Mouse (Mus musculus) kidney, embryonic 16.5 days (tissue): Measurements from ENCODE around the gene Rbfox2. TPM values are rescaled to one million over a fixed set of nuclear protein-coding genes. Genes with fewer than 3 reads are reported as not detected.

Experiments
- ATAC-seq: fragments of 200-750 bp; cut with Nextera tagmentation; 2 replicates; pipeline ENCODE4 v1.8.0; 2017; ENCODE audit warnings: moderate TSS enrichment; ENCODE audit not compliant: low FRiP score, low TSS enrichment
- H3K27ac ChIP-seq: fragments of 300-500 bp; sonication (generic); 2 replicates; pipeline ENCODE4 v1.5.1; 2014; ENCODE audit warnings: low read length
- H3K27me3 ChIP-seq: fragments of 300-500 bp; sonication (generic); 2 replicates; pipeline ENCODE4 v1.6.1; 2014; ENCODE audit warnings: low read length, control low read depth, mixed read lengths; ENCODE audit not compliant: insufficient read depth
- H3K36me3 ChIP-seq: fragments of 300-500 bp; sonication (generic); 2 replicates; pipeline ENCODE4 v1.6.1; 2014; ENCODE audit warnings: low read length, control low read depth, mixed read lengths; ENCODE audit not compliant: insufficient read depth
- H3K4me1 ChIP-seq: fragments of 300-500 bp; sonication (generic); 2 replicates; pipeline ENCODE4 v1.6.1; 2014; ENCODE audit warnings: low read length, control low read depth, mixed read lengths; ENCODE audit not compliant: insufficient read depth
- H3K4me2 ChIP-seq: fragments of 300-500 bp; sonication (generic); replicated peaks from 2 replicates; pipeline ENCODE4 v1.6.1; 2014; ENCODE audit warnings: low read depth, low read length
- H3K4me3 ChIP-seq: fragments of 300-500 bp; sonication (generic); 2 replicates; pipeline ENCODE4 v1.5.1; 2014; ENCODE audit warnings: mild to moderate bottlenecking, low read length
- H3K9ac ChIP-seq: fragments of 300-500 bp; sonication (generic); replicated peaks from 2 replicates; pipeline ENCODE4 v1.6.1; 2014; ENCODE audit warnings: low read length
- H3K9me3 ChIP-seq: fragments of 300-500 bp; sonication (generic); 2 replicates; pipeline ENCODE4 v1.6.1; 2016; ENCODE audit warnings: low read length, control low read depth
- WGBS: fragments of 180-500 bp; shearing (Covaris S2); extraction: QIAGEN DNeasy Blood & Tissue Kit; methylation state at CpG from one replicate; pipeline ENCODE4 v1.1.7; 2014; 5-methylcytosine and 5-hydroxymethylcytosine counted together
- polyA plus RNA-seq: library from polyadenylated mRNA; unstranded; fragments of >200 nt; fragmentation: Nextera tagmentation; extraction: Ambion mirVana; gene quantifications from 2 replicates; pipeline ENCODE4 v1.2.1, GENCODE M21; 2015

Gene Rbfox2
- polyA plus RNA-seq, 1 experiment from 2014 or later = 49.1 TPM

DNA sequence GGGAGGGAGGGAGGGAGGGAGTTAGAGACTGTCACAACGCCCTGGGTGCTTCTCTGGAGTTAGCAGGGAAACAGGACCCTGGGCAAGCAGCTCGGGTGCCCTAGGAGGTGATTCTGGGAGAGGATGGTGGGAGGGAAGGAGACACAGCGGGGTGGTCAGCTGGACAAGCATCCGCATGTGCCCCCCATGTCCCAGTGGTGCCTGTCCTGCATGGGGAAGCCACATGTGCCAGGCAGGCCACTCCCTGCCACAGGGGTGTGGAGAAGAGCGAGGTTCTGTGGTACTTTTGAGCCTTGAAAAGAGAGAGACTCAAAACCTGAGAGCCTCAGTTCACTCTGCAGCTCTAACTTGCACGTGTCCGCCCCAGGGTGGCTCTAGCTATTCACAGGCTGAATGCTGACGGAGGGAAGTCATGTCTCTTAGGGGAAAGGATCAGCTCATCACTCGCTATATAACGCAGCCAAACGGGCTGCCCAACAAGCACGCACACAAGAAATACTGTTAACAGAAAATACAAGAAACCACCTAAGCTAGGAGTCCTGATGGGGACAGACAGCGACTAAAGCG lies 227.5 kb downstream of the Rbfox2 start:
- H3K9me3 ChIP-seq = no peaks in the 10 kb centered on the region
- no peak overlapping the region for H3K4me2 ChIP-seq
- H3K9ac ChIP-seq = no peak overlapping the region
- no peaks in the 10 kb centered on the region for H3K27me3 ChIP-seq
- no peaks in the 10 kb centered on the region for H3K4me1 ChIP-seq
- H3K27ac ChIP-seq = no peak overlapping the region
- H3K36me3 ChIP-seq = peaks cover 47% of the 10 kb centered on the region
- no peak for ATAC-seq
- 77% methylated on average over 14 of the region's 14 CpGs for WGBS
- no peak overlapping the region for H3K4me3 ChIP-seq

DNA sequence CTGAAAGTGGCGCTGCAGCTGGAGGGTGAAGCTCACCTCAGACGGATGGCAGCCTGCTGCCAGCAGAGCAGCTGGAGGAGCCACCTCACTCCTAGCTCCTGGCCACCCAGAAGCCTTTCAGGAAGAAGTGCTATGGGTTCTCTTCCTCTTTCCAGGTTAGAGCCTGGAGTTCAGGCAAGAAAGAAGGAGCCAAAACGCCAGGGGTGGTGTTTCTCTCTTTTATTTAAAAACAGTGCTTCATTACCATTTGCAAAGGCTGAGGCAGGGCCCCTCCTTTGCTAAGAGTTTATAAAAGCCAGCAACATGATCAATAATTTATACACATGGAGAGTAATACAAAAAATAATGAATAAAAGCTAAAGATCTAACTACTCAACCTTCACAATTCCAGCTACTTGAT lies 228.0 kb downstream of the Rbfox2 start:
- Histone ChIP-seq H3K27me3 (no peaks in the 10 kb centered on the region), H3K4me3 (no peak overlapping the region), H3K27ac (no peak overlapping the region), H3K9me3 (no peaks in the 10 kb centered on the region), H3K4me1 (no peaks in the 10 kb centered on the region), H3K36me3 (peaks cover 47% of the 10 kb centered on the region), H3K4me2 (no peak overlapping the region), H3K9ac (no peak overlapping the region)
- no peak for ATAC-seq
- 72% methylated on average over 3 of the region's 3 CpGs for WGBS

DNA sequence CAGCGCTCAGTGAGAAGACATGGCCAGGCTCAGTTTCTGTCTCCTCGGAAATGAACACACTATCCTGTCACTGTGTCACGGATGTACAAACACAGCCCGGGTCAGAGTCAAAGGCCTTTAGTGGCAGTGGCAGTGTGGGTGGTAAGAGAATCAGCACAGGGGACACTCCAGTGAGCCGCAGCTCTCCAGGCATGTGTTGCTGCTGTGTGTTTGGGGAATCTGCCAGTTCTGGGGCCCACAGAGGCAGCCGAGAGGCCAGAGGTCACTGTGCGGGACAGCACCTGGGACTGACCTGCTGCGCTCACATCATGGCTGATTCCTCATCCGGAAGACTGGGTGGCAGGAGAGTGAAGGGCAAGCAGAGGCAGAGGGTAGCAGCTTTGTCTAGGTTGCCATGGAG lies 228.9 kb downstream of the Rbfox2 start:
- 88% methylated on average over 9 of the region's 9 CpGs for WGBS
- H3K27me3 ChIP-seq = no peaks in the 10 kb centered on the region
- H3K36me3 ChIP-seq = peaks cover 40% of the 10 kb centered on the region
- H3K9ac ChIP-seq = no peak overlapping the region
- no peak overlapping the region for H3K4me3 ChIP-seq
- H3K9me3 ChIP-seq = no peaks in the 10 kb centered on the region
- no peak overlapping the region for H3K27ac ChIP-seq
- no peaks in the 10 kb centered on the region for H3K4me1 ChIP-seq
- no peak for ATAC-seq
- no peak overlapping the region for H3K4me2 ChIP-seq

- Histone ChIP-seq H3K27me3 (no peaks in the 10 kb centered on the region), H3K9ac (no peak overlapping the region), H3K4me1 (peaks cover 3% of the 10 kb centered on the region), H3K27ac (no peak overlapping the region), H3K9me3 (no peaks in the 10 kb centered on the region), H3K4me3 (no peak overlapping the region), H3K4me2 (no peak overlapping the region), H3K36me3 (peaks cover 28% of the 10 kb centered on the region)
- whole genome bisulfite sequencing = 82% methylated on average over 3 of the region's 3 CpGs
- ATAC-seq = no peak
Observed at GRCm38 (mm10) chr15:77076523-77076922, 230.3 kb downstream of the Rbfox2 start.

DNA sequence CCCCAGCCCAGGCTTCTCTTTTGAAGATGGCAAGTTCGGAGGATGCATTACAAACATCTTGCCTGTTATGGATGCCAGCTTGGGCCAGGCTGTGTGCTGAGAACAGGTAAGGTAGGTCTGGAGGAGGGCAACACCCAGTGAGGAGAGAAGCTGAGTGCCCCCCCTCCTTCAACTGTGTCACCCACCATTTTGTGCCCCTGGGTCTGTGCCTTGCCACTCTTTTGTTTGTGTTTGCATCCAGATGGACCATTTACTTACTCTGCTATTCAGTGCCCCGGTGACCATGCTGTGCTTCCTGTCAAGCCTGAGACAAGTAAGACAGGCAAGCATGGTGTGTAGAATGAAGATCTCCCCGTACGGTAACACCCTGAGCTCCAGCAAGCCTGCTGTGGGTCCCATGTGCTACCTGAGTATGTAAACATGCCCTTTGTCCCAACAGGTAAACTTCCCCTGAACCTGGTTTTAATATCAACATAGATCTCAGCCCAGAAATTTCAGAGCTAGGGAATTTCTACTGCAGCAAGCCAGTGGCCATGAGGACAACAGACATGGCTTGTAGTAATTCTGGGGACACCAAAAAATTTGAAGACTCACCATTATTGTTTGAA lies 234.1 kb downstream of the Rbfox2 start:
- WGBS = 81% methylated on average over 4 of the region's 4 CpGs
- no peak for ATAC-seq
- Histone ChIP-seq H3K27me3 (no peaks in the 10 kb centered on the region), H3K9ac (no peak overlapping the region), H3K9me3 (no peaks in the 10 kb centered on the region), H3K4me1 (peaks cover 4% of the 10 kb centered on the region), H3K4me2 (no peak overlapping the region), H3K36me3 (peaks cover 20% of the 10 kb centered on the region), H3K4me3 (no peak overlapping the region), H3K27ac (no peak overlapping the region)

DNA sequence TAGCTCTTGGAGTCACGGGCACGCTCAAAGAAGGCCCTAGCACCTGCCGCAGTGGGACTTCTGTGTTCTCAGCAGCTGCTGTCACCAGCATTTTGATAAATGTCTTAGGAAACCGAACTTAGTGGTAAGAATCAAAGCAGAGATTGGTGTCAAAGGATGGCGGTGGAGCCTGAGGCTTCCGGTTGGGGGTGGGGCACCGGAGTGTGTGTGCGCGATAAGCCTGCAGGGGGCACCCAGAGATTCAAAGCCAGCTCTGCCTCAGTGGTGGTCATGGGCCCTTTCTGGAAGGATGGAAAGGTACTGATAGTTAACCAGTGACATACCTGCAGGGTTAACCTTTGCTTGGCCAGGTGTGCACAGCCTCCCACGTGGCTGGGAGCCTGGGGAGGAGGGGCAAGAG lies 235.3 kb downstream of the Rbfox2 start:
- WGBS = 18% methylated on average over 10 of the region's 10 CpGs
- no peaks in the 10 kb centered on the region for H3K9me3 ChIP-seq
- H3K27ac ChIP-seq = no peak overlapping the region
- peaks cover 9% of the 10 kb centered on the region; the same call in 1 of the 2 replicates for H3K36me3 ChIP-seq
- H3K4me2 ChIP-seq = no peak overlapping the region; the same call in 1 of the 2 replicates
- peak; percentile 44; the same call in 1 of the 2 replicates for ATAC-seq
- H3K4me1 ChIP-seq = peaks cover 8% of the 10 kb centered on the region
- no peak overlapping the region for H3K4me3 ChIP-seq
- H3K27me3 ChIP-seq = no peaks in the 10 kb centered on the region
- H3K9ac ChIP-seq = no peak overlapping the region

GRCm38 (mm10) chr15:77070745-77071268 lies 236.0 kb downstream of the Rbfox2 start:
- Histone ChIP-seq H3K27ac (no peak overlapping the region), H3K9me3 (no peaks in the 10 kb centered on the region), H3K4me1 (peaks cover 8% of the 10 kb centered on the region), H3K4me2 (no peak overlapping the region), H3K9ac (no peak overlapping the region), H3K27me3 (no peaks in the 10 kb centered on the region), H3K4me3 (no peak overlapping the region), H3K36me3 (peaks cover 2% of the 10 kb centered on the region; the same call in 1 of the 2 replicates)
- 84% methylated on average over 11 of the region's 11 CpGs for WGBS
- ATAC-seq = 0 out of 2 replicates have a peak, but pooled peaks have one; percentile 13

DNA sequence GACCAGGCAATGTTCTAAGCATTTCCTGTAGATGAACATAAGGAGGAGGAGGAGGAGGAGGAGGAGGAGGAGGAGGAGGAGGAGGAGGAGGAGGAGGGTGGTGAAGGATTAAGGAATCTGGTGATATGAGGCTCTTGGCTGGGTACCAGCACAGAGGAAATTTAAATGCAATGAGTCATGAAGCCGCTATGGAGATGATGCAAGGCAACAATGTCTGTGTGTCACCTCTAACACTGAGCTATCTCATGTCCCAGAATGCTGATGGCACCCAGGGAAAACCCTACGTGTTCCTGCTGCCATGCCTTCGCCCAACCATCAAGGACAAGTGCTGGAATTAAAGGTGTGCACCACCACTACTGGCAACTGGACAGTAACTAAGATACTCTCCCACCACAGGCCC lies 237.8 kb downstream of the Rbfox2 start:
- H3K27me3 ChIP-seq = no peaks in the 10 kb centered on the region
- no peaks in the 10 kb centered on the region for H3K36me3 ChIP-seq
- H3K4me3 ChIP-seq = no peak overlapping the region
- no peak overlapping the region for H3K27ac ChIP-seq
- no peaks in the 10 kb centered on the region for H3K9me3 ChIP-seq
- peaks cover 8% of the 10 kb centered on the region for H3K4me1 ChIP-seq
- no peak overlapping the region for H3K9ac ChIP-seq
- 82% methylated on average over 3 of the region's 3 CpGs for WGBS
- ATAC-seq = no peak
- no peak overlapping the region for H3K4me2 ChIP-seq

DNA sequence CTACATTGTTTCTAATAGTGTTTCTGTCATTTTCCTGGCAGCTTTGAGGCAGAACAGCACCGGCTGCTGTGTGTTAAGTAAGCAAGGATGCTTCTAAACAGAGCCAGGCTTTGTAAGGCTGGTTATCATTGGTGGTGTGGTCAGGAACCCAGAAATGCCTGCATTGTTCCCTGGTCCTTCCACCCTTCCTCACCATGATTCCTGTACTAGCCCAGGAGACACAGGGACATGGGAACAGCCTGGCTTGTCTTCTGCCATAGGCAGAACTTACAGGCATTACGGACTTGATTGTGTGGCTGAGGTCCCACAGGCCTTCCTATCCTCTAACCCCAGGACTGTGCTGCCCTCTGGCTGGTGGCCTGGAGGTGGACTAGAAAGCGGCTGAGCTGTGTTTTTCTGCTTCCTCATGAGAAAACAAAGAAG lies 238.4 kb downstream of the Rbfox2 start:
- no peaks in the 10 kb centered on the region for H3K36me3 ChIP-seq
- H3K27ac ChIP-seq = 0 out of 2 replicates have a peak overlapping the region, but pooled peaks have one; percentile 24
- no peaks in the 10 kb centered on the region for H3K9me3 ChIP-seq

DNA sequence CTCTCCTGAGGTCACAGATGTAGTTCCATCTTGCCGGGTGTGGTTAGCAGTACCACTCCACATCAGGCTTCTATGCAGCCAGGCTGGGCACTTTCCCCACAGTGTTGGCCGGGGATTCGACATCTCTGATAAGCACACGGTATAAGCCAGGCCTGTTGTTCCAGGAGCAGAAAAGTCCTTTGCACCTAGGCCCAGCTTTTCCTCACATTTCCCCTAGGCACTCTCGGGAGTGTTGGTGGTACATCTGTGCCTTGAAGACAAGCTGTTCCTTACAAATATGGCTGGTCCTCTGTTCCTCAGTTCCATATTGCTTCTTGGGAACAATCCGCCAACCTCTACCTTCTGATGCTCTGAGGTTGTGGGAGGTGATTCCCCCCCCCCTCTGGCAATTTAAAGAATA lies 240.6 kb downstream of the Rbfox2 start:
- Histone ChIP-seq H3K4me2 (no peak overlapping the region), H3K4me1 (0 out of 2 replicates have a peak, but pooled peaks cover 4% of the 10 kb centered on the region), H3K4me3 (no peak overlapping the region), H3K9me3 (no peaks in the 10 kb centered on the region), H3K27ac (no peak overlapping the region), H3K27me3 (no peaks in the 10 kb centered on the region), H3K9ac (no peak overlapping the region), H3K36me3 (no peaks in the 10 kb centered on the region)
- WGBS = 78% methylated on average over 6 of the region's 6 CpGs
- ATAC-seq = no peak

More for the DNA sequence above, 238.4 kb downstream of the Rbfox2 start:
- H3K4me1 ChIP-seq = peaks cover 8% of the 10 kb centered on the region
- no peak overlapping the region for H3K4me2 ChIP-seq
- no peaks in the 10 kb centered on the region for H3K27me3 ChIP-seq
- H3K4me3 ChIP-seq = no peak overlapping the region
- H3K9ac ChIP-seq = no peak overlapping the region
- ATAC-seq = 0 out of 2 replicates have a peak, but pooled peaks have one; percentile 37
- 46% methylated on average over 3 of the region's 3 CpGs for WGBS
